Mouse (Mus musculus) small intestine, adult 2 months (tissue): ENCODE measurements around the gene Pfn1. TPM values are rescaled to one million over a fixed set of nuclear protein-coding genes. Genes with fewer than 3 reads are reported as not detected.
A peak's percentile ranks its signal among the peaks of the same experiment; 100 is the strongest.

Experiments used
- H3K27ac ChIP-seq: fragments of 200-500 bp; 2 replicates; pipeline ENCODE4 v1.5.1; 2012; ENCODE audit warnings: low read depth, low read length, control low read depth, inconsistent platforms; ENCODE audit not compliant: insufficient read depth
- H3K27me3 ChIP-seq: fragments of 200-500 bp; 2 replicates; pipeline ENCODE4 v1.6.1; 2012; ENCODE audit warnings: mild to moderate bottlenecking, moderate library complexity, low read length, inconsistent platforms; ENCODE audit not compliant: control insufficient read depth, insufficient read depth
- H3K36me3 ChIP-seq: fragments of 200-500 bp; 2 replicates; pipeline ENCODE4 v1.6.1; 2012; ENCODE audit warnings: mild to moderate bottlenecking, low read length, control low read depth, inconsistent platforms; ENCODE audit not compliant: control insufficient read depth, insufficient read depth
- H3K4me1 ChIP-seq: fragments of 200-500 bp; 2 replicates; pipeline ENCODE4 v1.6.1; 2012; ENCODE audit warnings: low read length, inconsistent platforms, mixed read lengths; ENCODE audit not compliant: control insufficient read depth, insufficient read depth, insufficient read length
- H3K4me3 ChIP-seq: fragments of 200-500 bp; 2 replicates; pipeline ENCODE4 v1.5.1; 2012; ENCODE audit warnings: low read depth, mild to moderate bottlenecking, control low read depth, inconsistent platforms, low read length, moderate library complexity
- CTCF ChIP-seq: fragments of 200-500 bp; IDR thresholded peaks from 2 replicates; pipeline ENCODE4 v1.5.1; 2012; ENCODE audit warnings: low read depth, mild to moderate bottlenecking, control low read depth, inconsistent platforms, low read length, moderate library complexity, mixed read lengths; ENCODE audit not compliant: insufficient replicate concordance, insufficient read length; ENCODE audit errors: extremely low read depth
- POLR2A ChIP-seq: fragments of 200-500 bp; IDR thresholded peaks from 2 replicates; pipeline ENCODE4 v1.6.1; 2012; ENCODE audit warnings: low read depth, mild to moderate bottlenecking, control low read depth, inconsistent platforms, low read length, moderate library complexity
- WGBS: fragments of 180-500 bp; shearing (Covaris S2); methylation state at CpG from one replicate; pipeline ENCODE4 v1.1.7; 2018; 5-methylcytosine and 5-hydroxymethylcytosine counted together
- polyA plus RNA-seq: library from polyadenylated mRNA; depleted of rRNA; stranded (reverse); fragments of >200 nt; gene quantifications from 2 replicates; pipeline ENCODE4 v1.2.3, GENCODE M21; 2012

Pfn1 gene
- polyA plus RNA-seq, 1 experiment, result 5,668 TPM

GRCm38 (mm10) chr11:70649185-70649734 lies 5.2 kb downstream of the Pfn1 start:
- H3K36me3 ChIP-seq, result peaks cover 61% of the 10 kb centered on the region
- H3K4me3 ChIP-seq, result peak overlapping the region; percentile 27
- H3K4me1 ChIP-seq, result peaks cover 23% of the 10 kb centered on the region
- H3K27me3 ChIP-seq, result no peaks in the 10 kb centered on the region
- 46% methylated on average over 8 of the region's 8 CpGs for WGBS
- TF ChIP-seq CTCF (no peak), POLR2A (no peak)
- H3K27ac ChIP-seq, result peak overlapping the region; percentile 80

GRCm38 (mm10) chr11:70648512-70648911 lies 5.9 kb downstream of the Pfn1 start:
- Histone ChIP-seq H3K4me3 (no peak overlapping the region), H3K36me3 (peaks cover 62% of the 10 kb centered on the region), H3K4me1 (peaks cover 23% of the 10 kb centered on the region), H3K27ac (peak overlapping the region; percentile 95), H3K27me3 (no peaks in the 10 kb centered on the region)
- 18% methylated on average over 4 of the region's 4 CpGs for WGBS
- TF ChIP-seq POLR2A (no peak), CTCF (no peak)

- 1% methylated on average over 28 of the region's 28 CpGs for WGBS
- H3K4me1 ChIP-seq, result peaks cover 23% of the 10 kb centered on the region
- H3K36me3 ChIP-seq, result peaks cover 59% of the 10 kb centered on the region
- TF ChIP-seq POLR2A (no peak), CTCF (no peak)
- peak overlapping the region; percentile 95 for H3K4me3 ChIP-seq
- no peaks in the 10 kb centered on the region for H3K27me3 ChIP-seq
- peak overlapping the region; percentile 95 for H3K27ac ChIP-seq
These were observed 6.6 kb downstream of the Pfn1 start for GRCm38 (mm10) chr11:70647716-70648420.

GRCm38 (mm10) chr11:70646691-70647650 lies 7.5 kb downstream of the Pfn1 start, which contains the start of the genes Rnf167 and Slc25a11:
TSS of gene Rnf167 (plus strand) at chr11:70647235.
TSS of gene Slc25a11 (minus strand) at chr11:70647479.
- peaks cover 50% of the 10 kb centered on the region for H3K36me3 ChIP-seq
- H3K4me1 ChIP-seq, result peaks cover 23% of the 10 kb centered on the region
- under 1% methylated on average over 63 of the region's 63 CpGs for WGBS
- H3K4me3 ChIP-seq, result peak within 1 kb of the TSS; percentile 95
- no peak for TF ChIP-seq CTCF
- TF ChIP-seq POLR2A, result peak; percentile 66
- H3K27me3 ChIP-seq, result no peaks in the 10 kb centered on the region
- H3K27ac ChIP-seq, result peak within 1 kb of the TSS; percentile 95

- H3K4me3 ChIP-seq, result peak overlapping the region; percentile 77
- H3K36me3 ChIP-seq, result peaks cover 43% of the 10 kb centered on the region
- 6% methylated on average over 3 of the region's 3 CpGs for WGBS
- H3K27ac ChIP-seq, result peak overlapping the region; percentile 73
- H3K4me1 ChIP-seq, result peaks cover 23% of the 10 kb centered on the region
- no peaks in the 10 kb centered on the region for H3K27me3 ChIP-seq
- no peak for TF ChIP-seq POLR2A
- TF ChIP-seq CTCF, result no peak
These were observed 8.2 kb downstream of the Pfn1 start for GRCm38 (mm10) chr11:70646259-70646555.

- Histone ChIP-seq H3K27me3 (no peaks in the 10 kb centered on the region), H3K36me3 (peaks cover 38% of the 10 kb centered on the region), H3K4me3 (peak overlapping the region; percentile 77), H3K4me1 (peaks cover 19% of the 10 kb centered on the region; the same call in 1 of the 2 replicates), H3K27ac (no peak overlapping the region; the same call in 1 of the 2 replicates)
- TF ChIP-seq POLR2A (no peak), CTCF (no peak)
- WGBS, result 76% methylated on average over 12 of the region's 12 CpGs
These were observed 8.8 kb downstream of the Pfn1 start for GRCm38 (mm10) chr11:70645461-70646258.
